Mouse (Mus musculus): ENCODE results near the gene Olfr288. TPM values are rescaled to one million over a fixed set of nuclear protein-coding genes. Genes with fewer than 3 reads are reported as not detected.

Gene Olfr288
- not detected in 2 replicates for total RNA-seq (2021)
- long read RNA-seq, experiment 1, result 0 reads
- long read RNA-seq, experiment 2, result 0 reads

DNA sequence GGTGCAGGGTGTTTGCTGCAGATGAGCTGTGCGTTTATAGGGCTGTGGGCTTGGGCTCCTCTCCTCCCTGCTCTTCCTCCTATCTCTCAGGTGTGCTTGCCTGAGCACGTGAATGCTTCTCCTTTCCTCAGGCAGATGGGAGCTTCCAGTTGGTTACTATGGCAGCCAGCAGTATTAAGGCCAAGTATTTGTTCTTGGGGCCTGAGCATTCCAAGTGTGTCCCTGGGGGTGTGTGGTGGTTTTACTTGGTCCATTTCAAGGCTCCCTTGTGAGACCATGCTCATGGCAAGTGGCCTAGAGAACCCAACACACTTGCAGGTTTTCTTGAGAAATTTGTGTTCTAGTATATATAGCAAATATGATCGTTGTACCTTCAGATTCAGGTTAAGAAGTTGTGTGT, at the start of gene Olfr288:
Olfr288 (minus strand) TSS at position 101 of the 400 bp plus-strand sequence.
- no peak for DNase-seq

DNA sequence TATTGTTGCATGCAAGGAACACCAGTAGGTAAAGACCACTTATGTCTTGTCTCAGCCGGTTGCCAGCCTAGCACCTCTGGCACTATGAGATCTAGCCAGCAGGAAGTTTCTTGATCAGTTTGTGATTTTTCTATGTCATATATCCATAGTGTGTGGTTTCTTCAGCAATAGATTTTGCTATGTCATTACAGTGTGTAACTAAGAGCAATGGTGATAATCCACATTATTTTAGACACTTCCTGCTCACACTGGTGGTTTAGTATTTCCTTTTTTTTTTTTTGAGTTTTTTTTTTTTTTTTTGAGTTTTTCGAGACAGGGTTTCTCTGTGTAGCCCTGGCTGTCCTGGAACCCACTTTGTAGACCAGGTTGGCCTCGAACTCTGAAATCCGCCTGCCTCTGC, 40.1 kb upstream of the Olfr288 start:
- no peak for DNase-seq

DNA sequence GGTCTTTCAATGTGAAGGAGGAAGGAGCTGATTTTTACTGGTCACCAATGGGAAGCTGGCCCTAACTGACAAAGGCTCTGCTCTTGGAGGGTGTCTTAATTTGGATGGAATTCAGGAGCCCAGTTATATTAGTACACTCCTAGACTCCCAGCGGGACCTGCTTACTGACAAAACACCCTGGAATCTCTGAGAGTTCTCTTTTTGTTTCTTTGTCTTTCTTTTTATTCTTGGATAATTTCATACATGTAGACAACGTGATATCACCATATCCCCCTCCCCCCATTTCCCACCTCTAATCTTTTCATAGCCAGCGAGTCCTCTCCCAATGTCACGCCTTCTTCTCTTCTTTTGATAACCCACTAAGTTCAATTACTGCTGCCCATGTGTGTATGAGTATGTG, 39.0 kb upstream of the Olfr288 start, which contains the start of gene Olfr286:
Olfr286 (minus strand) TSS at position 101 of the 400 bp plus-strand sequence.
- no peak for DNase-seq

DNA sequence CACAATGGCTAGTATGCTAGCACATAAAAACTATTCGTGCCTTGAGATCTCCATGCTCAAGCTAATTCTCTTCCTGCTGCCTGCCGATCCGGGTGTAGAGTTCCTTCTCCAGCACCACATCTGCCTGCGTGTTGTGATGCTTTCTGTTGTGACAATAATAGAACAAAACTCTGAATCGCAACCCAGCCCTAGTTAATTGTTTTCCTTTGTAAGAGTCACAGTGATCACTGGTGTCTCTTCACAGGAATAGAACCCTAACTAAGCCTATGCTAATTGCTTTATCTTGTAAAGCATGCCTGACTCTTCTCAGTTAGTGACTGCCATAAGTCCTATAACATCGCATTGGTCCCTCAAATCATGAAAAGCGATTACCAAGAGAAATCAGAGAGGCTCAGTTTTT, 30.8 kb upstream of the Olfr288 start:
- DNase-seq, result no peak

DNA sequence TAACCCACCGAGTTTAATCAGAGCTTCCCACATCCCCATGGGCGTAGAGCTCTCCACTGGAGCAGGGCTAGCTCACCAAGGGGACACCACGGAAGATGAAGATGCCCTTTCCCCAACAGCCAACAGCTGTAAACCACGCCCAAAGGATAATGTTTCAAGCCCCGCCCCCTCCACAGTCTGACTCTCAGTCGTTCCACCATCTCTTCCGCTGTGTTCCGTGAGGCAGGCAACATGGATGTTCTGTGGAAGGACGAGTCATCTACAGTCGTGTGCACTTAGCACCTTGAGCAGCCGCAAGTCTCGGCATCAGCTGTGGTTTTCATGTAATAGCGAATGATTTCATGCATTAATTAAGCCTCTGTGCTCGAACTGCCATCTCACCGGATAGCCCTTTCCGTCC, 30.3 kb upstream of the Olfr288 start:
- DNase-seq, result no peak

DNA sequence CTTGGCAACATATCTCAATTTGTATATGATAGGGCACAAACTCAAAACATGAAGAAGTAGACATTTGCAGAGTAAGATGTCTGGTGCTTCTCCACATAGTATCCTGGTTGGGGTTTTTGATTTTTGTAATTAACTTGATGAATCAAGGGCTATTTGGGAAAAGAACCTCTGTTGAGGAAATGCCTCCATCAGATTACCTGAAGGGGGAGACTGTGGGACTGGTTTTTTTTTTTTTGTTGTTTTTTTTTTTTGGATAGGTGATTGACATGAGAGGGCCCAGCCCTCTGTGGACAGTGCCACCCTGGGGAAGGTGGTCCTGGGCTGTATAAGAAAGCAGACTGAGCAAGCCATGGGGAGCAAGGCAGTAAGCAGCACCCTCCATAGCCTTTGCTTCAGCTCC, 27.0 kb upstream of the Olfr288 start:
- DNase-seq, result no peak

DNA sequence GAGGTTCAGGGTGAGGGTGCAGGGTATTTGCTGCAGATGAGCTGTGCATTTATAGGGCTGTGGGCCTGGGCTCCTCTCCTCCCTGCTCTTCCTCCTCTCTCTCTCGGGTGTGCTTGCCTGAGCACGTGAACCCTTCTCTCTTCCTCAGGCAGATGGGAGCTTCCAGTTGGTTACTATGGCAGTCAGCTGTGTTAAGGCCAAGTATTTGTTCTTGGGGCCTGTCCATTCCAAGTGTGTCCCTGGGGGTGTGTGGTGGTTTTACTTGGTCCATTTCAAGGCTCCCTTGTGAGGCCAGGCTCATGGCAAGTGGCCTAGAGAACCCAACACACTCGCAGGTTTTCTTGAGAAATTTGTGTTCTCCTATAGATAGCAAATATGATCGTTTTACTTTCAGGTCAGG, 25.5 kb upstream of the Olfr288 start, which contains the start of the genes Gm44579 and Olfr287:
Gm44579 (minus strand) TSS at position 101 of the 400 bp plus-strand sequence.
Olfr287 (minus strand) TSS at position 180 of the 400 bp plus-strand sequence.
- peak; percentile 45 for DNase-seq

DNA sequence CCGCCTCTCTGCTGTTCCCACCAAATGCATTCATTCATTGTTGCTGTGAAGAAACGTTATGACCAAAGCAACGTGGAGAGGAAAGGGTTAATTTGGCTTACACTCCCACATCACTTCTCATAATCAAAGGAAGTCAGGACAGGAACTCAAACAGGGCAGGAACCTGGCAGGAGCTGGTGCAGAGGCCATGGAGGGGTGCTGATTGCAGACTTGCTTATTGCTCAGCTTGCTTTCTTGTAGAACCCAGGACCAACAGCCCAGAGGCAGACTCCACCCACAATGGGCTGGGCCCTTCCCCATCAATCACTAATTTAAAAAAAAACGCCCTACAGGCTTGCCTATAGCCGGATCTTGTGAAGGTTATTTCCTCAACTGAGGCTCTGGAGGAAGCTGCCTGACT, 18.8 kb upstream of the Olfr288 start:
- no peak for DNase-seq

DNA sequence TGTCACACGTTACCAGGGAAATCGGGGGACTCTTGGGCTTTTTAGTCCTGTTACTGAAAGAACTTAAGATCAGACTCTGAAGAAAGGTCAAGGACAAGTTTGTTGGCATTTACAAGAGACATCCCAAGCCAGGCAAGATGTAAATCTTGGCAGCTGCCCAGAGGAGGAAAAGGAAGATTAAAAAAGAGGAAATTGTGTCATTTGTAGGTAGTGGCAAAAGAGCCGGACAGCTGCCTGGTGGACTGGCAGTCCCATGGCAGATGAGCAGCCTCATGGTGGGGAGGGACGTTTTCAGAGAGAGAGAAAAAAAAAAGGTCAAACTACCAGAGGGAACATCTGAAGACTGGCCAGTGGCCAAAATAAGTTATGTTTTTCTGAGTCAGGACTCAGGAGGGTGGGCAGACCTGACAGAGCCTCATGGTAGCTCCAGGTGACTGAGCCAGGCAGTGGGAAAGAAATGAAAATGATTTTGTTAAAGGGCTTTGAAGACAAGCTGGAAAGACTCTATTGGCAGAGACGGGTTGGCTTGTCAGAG, 18.1 kb upstream of the Olfr288 start:
- DNase-seq, result peak; percentile 16

DNA sequence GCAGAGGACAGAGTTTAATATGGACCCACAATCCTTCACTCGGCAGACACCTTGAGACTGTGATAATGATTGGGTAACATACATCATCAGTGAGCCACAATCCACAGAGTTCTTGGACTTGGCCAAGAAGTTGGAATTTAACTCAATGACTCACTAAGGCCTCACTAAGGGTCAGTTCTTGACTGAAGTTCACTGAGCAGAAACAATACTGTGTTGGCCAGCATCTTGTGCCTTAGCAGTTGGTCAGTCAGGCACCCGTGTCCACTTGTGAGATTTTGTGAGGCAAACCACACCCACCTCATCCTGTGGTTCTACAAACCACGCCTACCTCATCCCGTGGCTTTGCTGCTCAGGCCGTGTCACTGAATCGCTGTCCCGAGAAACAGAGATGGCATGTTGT, 14.3 kb upstream of the Olfr288 start:
- no peak for DNase-seq

DNA sequence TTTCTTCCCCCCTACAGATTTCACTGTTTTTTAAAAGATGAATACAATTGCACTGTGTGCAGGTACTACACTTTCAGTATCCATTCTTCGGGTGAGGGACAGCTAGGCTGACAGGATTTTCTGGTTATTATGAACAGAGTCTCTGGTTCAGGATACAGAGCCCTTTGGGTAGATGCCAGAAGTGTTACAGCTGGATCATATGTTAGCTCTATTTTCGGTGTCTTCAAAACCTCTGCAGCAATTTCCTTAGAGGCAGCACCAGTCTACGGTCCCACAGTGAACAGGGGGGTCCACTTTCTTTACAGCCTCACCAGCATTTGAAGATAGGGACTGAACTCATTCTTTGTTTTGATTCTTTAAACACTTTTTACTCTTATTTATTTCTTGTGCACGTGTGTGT, 10.9 kb downstream of the Olfr288 start:
- DNase-seq, result no peak

DNA sequence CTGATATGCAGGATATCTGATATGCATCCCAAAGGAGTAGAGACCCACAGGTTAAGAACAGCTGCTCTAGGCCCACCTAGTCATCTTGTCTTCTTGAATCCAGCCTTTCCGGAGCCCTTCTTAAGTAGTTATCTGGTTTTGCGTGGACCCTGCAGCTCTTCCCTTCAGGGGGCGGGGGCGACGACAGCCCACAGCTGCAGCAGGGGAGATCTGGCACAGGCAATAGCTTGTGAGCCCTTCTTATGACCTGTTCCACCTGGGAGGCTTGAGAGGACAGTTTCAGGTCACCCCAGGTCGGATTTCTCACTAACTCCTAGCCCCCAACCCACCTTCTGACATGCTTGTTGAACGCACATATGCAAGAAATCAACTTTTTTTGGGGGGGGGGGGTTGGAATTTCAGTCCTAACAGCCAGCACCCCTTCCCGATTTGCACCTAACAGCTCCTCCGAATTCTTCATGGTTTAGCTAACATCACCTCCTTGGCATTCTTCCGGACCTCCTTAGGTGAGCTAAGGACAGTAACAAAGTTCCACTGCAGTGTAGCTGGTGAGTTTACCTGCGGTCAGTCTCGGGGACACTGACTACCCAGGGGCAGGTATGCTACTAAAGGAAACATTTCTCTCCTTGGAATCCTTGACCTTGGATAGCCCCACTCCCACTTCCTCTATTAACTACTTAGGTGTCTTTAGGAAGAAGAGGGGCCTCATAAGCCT, 13.3 kb downstream of the Olfr288 start:
- DNase-seq, result no peak

DNA sequence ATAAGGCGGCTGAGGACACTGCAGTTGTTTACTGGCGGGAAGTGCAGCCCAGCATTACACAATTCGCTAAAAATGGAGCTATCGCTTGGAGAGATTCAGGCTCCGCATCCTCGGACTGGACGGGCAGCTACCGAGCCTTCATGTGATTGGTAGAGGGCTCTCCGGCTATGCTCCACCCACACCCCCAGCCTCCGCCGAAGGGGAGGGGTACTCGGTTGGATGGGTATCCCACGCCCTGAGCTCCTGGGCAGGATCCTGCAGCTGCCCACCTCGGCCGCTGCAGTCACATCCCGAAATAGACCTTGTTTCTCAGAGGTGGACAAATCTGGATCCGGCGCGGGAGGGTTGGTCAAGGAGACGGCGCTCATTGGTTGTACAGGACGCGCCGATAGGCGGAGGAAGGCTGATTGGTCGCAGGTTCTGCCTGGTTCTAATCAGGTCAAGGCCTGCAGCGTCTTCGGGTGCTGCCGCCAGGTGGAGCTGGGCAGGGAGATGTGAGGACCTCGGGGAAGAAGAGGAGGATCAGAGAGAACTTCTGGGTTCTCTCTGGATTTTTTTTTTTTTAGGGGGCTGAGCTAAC, 14.1 kb downstream of the Olfr288 start:
- DNase-seq, result peak; percentile 96

DNA sequence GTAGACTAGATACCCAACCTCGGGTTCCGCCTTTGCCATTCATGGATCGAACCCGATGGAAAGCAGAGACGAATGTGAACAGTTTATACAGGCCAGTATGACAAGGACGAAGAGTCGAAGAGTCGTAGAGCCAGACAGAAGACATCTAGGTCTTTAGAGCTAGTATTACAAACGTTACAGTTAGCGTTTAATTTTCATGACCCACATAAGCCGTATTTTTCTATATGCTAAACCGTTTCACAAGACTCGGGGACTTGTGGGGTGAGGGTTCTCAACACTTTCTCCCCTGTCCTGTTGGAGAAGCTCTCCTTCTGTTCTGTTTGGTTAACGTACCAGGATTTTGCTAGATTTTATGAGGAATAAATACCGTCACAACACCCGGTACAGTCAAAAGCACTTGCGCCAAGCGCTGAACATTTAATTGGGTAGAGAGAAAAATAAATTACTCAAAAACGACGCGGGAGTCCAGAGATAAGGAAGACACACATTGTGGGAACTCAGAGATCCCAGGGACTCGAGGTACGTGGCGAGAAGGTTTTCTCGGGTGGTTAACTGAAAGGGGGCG, 14.7 kb downstream of the Olfr288 start:
- DNase-seq, result no peak

DNA sequence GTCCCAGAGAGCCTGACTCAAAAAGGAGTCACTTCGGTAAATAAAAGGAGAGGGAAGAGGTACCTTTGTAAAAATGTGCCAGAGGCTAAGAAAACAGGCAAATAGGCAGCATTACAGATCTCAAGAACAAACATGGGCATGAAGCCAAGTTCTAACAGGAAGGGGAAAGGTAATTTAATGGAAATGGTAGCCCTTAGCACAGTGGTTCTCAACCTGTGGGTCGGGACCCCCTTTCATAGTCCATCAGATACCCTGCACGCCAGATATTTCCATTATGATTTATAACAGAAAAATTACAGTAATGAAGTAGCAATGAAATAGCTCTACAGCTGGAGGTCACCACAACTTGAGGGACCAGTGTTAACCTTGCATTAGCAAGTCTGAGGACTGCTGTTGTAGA, 18.0 kb downstream of the Olfr288 start:
- DNase-seq, result no peak

DNA sequence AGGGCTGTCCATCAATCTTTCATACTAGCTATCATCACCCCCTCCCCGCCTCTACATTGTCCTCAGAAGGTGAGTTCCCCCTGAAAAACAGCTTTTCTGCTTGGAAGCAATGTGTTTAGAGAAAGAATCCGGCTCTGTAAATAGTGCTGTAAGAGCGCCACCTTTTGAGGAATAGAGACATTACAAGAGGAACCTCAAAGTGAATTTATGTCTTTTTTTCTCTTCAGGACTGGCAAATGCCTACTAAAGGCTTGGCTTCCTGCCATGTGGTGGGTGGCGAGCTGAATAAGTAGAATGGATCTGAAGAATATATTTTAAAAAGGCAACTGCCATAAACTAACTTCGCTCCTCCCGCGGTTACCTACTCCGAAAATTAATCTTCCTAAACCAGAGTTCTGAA, 21.5 kb downstream of the Olfr288 start:
- DNase-seq, result peak; percentile 41

DNA sequence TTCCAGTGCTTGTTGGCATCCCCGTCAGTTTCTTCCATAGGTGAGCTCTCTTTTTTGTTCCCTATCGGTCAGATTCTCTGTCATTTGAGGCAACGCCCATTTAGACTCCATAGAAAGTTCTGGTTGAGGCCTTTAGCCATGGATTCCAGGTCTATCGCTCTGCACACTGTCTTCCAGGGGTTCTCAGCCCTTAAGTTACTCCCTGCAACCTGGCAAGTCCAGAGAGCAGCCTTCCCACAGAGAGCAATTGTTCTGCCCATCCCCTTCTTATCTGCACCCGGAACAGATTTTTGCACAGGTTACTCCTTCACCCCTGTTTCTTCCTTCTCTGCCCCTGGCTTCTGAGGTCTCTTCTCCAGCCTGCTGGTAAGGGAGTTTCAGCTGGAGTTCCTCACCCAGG, 23.2 kb downstream of the Olfr288 start:
- DNase-seq, result no peak

DNA sequence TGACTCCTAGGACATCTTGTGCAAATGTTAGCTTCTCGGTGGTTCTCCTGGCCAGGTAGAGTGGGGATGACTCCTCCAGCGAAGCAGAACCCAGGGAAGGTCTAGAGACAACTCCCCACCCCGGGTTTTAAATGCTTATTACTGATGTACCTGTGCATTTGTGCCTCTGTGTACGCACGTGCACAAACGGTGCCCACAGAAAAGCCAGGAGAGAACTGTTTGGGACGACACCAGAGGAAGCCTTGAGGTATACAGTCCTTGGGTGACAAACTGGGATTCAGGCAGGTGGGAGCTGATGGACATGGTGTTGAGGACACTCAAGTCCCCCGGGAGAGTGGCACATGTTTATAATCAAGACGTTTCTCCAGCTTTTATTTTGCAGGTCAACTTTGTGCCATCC, 24.4 kb downstream of the Olfr288 start:
- DNase-seq, result no peak

DNA sequence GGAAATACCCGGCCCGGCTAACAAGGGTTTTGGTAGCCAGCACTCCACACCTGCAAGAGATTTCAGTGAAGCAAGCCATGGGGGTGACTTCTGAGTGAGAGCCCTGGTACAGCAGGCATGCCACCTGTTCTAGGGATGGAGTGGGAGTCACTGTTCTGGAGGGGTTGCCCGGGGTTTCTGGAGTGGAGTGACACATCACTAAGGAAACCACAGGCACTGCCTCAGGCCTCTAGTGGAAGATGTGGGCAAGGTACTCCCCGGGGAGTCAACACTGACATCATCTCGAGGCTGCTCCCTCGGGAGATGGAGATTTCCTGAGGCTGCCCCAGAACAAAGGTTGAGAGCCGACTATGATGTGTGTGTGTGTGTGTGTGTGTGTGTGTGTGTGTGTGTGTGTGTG, 25.0 kb downstream of the Olfr288 start:
- DNase-seq, result peak; percentile 13

DNA sequence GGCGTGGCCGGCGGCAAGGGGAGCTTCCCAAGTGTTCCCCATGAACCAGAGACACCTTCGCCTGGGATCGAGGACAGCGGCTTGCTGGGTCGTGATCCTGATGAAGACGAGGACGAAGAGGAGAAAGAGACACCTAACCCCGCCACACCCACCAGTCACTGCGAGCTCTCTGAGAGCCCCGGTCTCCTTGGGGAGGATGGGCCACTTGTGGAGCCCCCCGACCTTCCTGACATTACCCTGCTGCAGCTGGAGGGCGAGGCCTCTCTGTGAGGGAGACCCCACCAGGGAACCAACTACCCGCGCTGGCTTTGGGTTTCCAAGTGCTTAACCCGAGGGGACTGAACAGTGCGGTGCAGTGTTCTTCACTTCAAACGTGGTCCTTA, 26.7 kb downstream of the Olfr288 start:
- no peak for DNase-seq

DNA sequence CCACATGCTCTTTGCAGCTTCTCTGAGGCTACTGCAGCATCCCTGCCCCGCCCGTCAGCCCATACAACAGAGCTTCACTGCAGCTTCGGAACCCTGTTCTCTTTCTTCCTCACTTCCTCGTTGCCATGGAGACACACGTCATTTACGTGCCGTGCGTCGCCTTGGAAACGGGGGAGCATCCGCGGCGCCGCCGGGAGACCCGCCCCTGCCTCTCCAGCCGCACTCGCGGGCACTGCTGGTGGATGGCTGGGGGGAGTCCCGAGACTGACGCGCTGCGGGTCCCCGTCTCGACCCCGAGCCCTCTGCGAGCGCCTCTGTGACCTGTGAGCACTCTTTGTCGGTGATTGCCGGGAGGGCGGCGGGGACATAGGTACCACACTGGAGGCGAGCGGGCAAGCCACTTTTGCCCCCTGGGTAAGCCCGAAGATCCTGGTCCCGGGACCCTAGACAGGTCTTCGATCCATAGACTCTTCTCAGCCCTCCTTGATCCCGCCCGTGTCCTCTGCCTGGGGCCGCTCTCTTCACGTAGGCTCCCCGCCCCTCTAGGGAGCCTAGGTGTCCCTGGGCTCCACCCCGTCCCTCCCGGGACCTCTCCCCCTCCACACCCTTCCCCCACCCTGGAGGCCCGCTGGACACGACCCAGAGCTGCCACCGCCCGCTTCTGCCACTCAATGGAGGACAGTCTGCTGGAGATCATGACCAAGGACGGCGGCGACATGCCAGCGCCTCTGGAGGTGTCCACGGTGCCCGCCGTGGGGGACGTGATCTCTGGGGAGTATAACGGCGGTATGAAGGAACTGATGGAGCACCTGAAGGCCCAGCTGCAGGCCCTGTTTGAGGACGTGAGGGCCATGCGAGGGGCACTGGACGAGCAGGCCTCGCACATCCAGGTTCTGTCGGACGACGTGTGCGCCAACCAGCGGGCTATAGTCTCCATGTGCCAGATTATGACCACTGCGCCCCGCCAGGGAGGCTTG, 27.4 kb downstream of the Olfr288 start:
- peak; percentile 89 for DNase-seq
